Mouse (Mus musculus): ENCODE data around the gene Hcn2. TPM values are rescaled to one million over a fixed set of nuclear protein-coding genes. Genes with fewer than 3 reads are reported as not detected.

The Hcn2 gene
- total RNA-seq, 2 experiments from 2014 or later: 128 to 152 TPM

DNA sequence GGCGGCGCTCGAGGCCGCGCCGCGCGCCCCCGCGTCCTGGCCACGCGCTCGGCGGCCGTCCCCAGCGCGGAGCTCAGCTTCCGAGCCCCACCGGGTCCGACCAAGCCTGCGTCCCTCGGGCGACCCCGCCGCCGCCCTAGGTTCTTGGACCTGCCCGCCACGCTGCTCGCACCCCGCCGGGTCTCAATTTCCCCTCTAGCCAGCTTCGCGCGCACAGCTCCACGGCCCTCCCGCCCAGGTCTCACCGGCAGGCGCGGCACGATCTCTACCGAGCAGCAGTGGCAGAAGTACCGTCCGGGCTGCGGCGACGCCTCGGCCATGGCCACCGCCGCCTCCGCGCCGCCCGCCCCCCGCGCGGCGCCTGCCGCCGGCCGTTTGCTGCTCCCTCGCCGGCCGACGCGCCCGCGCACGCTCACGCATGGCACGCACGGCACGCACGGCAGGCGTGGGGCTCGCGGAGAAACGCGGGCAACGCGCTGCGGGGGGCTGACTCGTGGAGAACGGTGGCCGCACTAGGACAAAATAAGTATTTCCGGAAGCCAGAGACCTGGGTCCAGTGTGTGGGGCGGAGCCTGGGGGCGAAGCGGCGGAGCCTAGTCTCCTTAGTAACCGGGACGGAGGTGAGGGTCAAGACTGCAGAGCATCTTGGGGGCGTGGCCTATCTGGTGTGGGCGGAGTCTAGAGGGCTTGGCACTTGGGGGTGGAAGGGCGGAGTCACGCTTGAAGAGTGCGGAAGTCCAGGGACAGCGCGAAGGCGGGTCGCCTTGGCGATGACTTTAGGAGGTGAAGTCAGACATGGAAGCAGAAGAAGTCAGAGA lies 50.3 kb downstream of the Hcn2 start, which contains the start of gene Rnf126:
Gene Rnf126, minus strand, starts transcription at position 445 of the 818 bp plus-strand sequence.
- intact Hi-C loops (cut with DNase I): loop anchor here (1.0 kb wide), 1 partner anchor 88 kb away; the partner anchor contains the start of gene Ptbp1
- DNase-seq (ENCODE audit: low spot score in 2 of 2): peak; percentile 99

DNA sequence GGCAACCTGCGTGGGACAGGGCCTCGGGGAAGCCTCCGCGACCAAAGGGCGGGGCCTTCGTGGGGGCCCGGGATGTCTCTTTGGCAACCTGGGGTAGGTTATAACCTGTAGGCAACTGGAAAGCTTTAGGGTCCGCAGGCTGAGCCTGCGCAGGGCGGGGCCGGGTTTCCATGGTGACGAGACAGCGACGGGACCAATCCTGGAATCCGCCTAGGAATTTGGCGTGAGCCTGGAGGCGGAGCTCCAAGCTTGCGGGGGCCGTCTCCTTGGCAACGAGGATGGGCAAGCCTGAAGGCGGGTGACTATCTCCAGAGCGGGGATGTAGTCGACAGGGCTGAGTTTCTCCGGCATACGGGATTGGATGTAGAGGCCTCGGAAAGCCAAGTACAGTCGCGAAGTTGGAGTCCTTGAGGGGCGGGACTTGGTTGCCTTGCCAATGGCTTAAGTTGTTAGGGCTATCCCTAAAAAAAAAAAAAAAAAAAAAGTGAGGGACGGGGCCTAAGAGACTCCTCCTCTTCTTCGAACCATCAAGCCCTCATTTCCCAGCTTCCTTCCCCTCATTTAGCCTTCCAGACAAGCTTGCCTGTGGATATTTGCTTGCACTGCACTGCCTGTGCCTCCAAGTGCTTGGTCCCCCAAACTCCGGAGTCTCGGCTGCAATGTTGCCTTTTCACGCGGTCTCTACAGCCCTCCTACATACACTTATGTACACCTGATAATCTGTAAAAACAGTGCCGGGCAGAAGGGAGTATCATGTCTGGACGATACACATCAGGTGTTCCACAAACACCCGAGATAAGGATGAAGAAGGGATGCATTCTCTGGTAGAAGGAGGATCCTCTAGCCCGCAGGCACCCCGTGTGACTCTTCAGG lies 51.2 kb downstream of the Hcn2 start:
- peak; percentile 94 to 95 for DNase-seq (ENCODE audit: low spot score in 2 of 2)
- intact Hi-C loops (cut with DNase I): loop anchor here (1.0 kb wide), 1 partner anchor 87 kb away; the partner anchor contains the start of gene Ptbp1

DNA sequence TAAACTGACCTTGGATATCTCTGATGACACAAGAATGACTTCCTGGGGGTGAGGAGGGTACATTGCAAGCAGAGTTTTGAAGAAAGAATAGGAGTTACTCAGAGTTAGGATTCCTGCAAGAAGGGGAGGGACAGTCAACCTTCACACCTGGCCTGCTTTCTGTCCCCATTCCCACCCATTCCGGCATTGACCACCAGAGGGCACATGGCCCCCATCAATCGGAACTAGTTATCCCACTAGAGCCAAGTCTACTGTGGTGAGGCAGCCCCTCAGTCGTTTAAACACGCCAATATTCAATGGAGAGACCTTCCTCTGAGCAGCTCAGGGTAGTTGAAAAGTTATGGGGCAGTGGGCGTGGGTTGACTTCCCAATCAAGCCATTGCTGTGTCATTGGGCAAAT lies 52.0 kb downstream of the Hcn2 start:
- DNase-seq (ENCODE audit: low spot score in 2 of 2): peak; percentile 58 to 66
- intact Hi-C loops (cut with DNase I): no loop called here

DNA sequence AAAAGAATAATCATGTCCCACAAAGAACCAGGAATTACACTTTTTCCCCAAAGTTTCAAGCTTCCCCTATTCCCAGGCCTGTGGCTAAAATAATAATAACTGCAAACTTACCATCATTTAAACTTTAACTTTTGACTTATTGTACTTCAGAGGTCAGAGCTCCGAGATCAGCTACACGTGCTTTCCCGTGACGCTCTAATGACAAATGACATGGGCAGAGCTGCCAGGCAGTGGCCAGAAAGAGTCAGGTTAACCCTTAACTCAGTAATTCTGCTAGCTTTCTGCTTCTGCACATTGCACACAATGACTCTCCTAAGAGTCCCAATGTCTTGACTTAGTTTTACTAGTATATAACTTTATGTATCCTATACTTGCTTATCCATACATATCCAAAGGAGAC lies 52.9 kb downstream of the Hcn2 start:
- intact Hi-C loops (cut with DNase I): no loop called here

DNA sequence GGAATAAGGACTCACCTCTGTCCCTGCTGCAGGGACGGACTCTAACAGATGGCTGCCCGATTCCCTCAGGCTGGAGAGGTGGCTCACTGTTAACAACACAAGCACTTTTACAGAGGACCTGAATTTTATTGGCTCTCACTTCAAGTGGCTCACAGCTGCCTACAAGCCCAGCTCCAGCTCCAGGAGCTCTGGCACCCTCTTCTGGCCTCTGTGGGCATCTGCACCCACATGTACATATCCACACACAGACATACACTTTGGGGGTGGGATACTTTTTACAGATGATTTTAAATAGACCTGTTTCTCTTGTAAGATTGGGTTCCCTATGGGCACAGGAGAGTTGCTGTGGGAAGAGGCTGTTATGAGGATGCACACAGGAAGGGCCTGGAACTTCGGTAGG lies 55.9 kb downstream of the Hcn2 start:
- no peak for DNase-seq (ENCODE audit: low spot score in 2 of 2)
- intact Hi-C loops (cut with DNase I): no loop called here

More for the DNA sequence above, 52.9 kb downstream of the Hcn2 start:
- DNase-seq (ENCODE audit: low spot score in 2 of 2): no peak

DNA sequence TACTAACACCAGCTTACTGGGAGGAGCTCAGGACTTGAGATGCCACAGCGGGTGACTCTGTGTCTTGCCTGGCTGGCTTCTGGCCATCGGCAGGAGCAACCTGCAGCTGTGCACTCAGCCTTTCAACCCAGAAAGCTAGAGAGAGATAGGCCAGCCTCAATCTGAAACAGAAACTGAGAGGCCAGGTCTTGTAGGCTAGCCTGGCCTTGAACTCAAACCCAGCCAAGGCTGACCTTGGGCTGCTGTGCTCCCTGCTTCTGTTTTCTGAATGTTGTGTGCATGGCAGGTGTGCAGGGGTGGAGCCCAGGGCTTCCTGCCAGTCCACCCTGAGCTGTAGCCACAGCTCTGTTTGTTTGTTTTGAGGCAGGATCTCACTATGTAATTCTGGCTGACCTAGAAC lies 56.8 kb downstream of the Hcn2 start:
- intact Hi-C loops (cut with DNase I): no loop called here
- DNase-seq (ENCODE audit: low spot score in 2 of 2): no peak

DNA sequence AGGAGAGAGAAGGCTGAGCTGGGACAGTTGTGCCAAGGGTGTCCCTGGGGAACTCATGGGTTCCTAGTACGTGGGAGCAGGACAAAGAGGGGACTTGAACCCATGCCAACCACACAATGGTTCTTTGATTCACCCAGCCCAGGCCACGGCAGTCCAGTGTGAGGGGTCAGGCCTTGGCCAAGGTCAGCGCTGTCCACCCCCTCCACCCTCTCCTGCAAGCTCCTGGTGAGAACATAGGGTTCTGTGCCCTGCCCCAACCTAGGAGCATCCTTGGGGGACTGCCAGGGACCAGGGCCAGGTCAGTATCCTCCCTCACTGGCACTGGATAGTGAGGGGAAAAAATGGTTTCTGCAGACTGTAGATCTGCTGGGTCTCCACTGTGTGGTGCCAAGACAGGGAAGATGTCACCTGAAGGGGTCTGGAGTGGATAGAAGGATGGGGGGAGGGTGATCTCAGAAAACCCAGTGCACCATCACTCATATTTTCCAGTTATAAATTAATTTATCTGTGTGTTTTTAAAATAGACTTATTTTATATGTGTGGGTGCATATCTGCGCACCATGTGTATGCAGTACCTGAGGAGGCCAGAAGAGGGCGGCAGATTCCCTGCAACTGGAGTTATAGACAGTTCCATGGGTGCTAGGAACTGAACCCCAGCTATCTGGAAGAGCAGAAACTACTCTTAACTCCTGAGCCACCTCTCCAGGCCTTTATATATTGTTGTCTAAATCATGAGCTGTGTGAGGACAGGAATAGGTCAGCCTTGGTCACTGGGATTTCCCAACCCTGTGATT lies 58.2 kb downstream of the Hcn2 start:
- no peak for DNase-seq (ENCODE audit: low spot score in 2 of 2)
- intact Hi-C loops (cut with DNase I): no loop called here

DNA sequence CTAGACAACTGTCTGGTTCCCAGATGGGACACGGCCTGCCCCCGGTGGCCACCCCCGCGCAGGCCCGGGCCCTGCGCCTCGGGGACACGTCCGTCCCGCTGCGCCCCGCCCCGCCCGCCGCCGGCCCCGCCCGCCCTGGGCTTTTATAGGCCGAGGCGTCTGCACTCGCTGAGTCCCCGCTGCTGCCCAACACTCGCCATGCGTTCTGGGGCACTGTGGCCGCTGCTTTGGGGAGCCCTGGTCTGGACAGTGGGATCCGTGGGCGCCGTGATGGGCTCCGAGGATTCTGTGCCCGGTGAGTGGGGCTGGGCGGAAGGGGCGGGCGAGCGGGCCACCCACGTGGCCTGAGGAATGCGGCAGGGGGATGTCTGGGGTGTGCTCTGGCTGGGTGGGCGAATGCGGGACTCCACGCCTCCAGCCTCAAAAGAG lies 60.7 kb downstream of the Hcn2 start, which contains the start of gene Fstl3:
Gene Fstl3, plus strand, starts transcription at position 170 of the 429 bp plus-strand sequence.
- intact Hi-C loops (cut with DNase I): no loop called here

DNA sequence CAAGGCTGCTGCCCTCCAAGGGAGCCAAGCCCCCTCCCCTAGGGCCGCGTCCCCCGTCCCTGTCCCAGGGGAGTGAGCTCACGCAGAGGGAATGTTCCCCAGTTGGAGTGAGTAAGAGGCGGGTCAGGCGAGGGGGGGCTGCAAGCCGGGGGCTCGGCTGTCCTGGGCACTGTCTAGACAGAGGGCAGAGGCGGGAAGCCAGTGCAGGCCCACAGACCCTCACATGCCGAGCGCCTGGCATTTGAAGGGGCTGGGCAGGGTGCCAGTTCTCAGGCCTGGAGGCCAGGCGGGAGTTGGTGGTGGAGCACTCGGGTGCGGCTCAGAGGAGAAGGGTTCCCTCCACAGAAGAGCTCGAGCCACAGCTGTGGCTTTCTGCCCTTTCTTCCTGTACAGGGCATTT lies 61.6 kb downstream of the Hcn2 start:
- intact Hi-C loops (cut with DNase I): no loop called here
- DNase-seq (ENCODE audit: low spot score in 2 of 2): no peak

More for the DNA sequence above, 60.7 kb downstream of the Hcn2 start, which contains the start of gene Fstl3:
- DNase-seq (ENCODE audit: low spot score in 2 of 2): no peak

DNA sequence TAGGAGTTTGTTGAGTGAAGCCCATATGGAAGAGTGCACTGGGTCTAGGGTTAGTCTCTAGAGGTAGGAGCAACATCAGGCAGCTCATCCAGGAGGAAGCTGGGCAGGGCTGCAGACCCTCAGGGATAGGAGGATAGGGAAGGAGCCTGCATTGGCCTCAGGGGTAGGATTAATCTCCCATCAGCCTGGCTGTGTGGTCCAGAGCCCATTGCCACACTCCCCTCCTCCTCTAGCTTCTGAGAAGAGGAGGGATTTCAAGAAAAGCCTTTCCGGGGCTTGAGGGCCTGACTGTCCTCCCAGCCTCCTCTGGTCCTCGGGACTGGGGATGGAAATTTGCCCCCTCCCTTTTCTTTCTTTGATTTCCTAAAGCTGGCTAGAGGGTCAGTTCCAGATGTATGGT lies 62.8 kb downstream of the Hcn2 start:
- intact Hi-C loops (cut with DNase I): no loop called here
- no peak for DNase-seq (ENCODE audit: low spot score in 2 of 2)

DNA sequence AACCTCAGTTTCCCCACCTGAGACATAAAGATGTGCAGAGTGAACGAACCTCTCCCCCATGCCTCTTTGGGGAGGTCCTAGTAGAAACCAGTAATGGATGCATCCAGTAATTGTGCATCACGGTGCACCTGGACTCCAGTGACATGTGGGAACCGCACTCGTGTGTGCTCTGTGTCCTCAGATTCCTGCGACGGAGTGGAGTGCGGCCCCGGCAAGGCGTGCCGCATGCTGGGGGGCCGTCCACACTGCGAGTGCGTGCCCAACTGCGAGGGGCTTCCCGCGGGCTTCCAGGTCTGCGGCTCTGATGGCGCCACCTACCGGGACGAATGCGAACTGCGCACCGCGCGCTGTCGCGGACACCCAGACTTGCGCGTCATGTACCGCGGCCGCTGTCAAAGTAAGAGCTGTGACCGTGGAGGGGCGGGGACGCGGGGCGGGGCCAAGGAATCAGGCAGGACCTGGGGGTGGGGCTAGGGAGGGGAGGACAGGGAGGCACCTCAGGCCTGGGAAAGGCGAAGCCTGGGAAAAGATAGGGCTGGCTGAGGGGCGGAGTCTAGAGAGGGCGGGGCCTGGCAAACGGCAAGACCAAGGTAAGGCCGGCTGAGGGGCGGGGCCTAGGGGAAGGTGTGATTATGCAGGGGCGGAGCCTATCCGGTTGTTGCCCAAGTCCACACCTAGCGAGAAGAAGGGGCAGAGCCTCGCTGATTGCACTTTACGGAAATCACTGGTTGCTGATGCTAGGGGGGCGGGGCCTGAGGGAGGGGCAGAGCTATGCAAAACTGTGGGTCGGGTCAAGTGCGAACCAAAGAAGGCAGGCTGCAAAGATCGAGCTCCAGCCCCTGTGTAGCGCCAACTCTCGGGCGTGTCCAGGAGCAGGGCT lies 63.6 kb downstream of the Hcn2 start:
- intact Hi-C loops (cut with DNase I): loop anchor here (5.0 kb wide), 1 partner anchor 37 kb away; no protein-coding TSS in a partner anchor
- peak; percentile 94 for DNase-seq (ENCODE audit: low spot score in 2 of 2)

DNA sequence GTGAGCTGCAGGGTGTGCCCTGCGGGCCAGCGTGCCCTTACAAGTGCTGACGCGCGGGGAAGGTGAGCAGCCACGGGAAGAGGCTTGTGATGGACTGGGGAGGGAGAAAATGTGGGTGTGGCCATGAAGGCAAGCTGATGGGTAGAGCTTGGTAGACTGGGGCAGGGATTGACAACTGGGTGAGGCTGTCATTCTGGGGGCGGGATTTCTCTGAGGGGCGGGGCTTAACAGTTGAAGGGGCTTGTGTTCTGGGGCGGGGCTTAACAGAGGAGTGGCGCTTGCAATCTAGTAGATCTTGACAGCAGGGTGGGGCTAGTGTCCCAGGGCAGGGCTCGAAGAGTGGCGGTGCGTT lies 64.2 kb downstream of the Hcn2 start:
- DNase-seq (ENCODE audit: low spot score in 2 of 2): no peak
- intact Hi-C loops (cut with DNase I): loop anchor here (5.0 kb wide), 1 partner anchor 37 kb away; no protein-coding TSS in a partner anchor

DNA sequence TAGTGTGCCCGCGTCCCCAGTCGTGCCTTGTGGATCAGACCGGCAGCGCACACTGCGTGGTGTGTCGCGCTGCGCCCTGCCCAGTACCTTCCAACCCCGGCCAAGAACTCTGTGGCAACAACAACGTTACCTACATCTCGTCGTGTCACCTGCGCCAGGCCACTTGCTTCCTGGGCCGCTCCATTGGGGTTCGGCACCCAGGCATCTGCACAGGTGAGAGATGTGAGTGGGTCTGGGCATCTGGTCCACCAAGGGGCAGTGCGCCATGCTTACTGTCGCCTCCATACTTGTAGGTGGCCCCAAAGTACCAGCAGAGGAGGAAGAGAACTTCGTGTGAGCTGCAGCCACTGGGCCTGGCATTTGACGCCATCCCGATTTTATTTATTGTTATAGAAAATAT lies 64.7 kb downstream of the Hcn2 start:
- no peak for DNase-seq (ENCODE audit: low spot score in 2 of 2)
- intact Hi-C loops (cut with DNase I): loop anchor here (5.0 kb wide), 1 partner anchor 36 kb away; no protein-coding TSS in a partner anchor

DNA sequence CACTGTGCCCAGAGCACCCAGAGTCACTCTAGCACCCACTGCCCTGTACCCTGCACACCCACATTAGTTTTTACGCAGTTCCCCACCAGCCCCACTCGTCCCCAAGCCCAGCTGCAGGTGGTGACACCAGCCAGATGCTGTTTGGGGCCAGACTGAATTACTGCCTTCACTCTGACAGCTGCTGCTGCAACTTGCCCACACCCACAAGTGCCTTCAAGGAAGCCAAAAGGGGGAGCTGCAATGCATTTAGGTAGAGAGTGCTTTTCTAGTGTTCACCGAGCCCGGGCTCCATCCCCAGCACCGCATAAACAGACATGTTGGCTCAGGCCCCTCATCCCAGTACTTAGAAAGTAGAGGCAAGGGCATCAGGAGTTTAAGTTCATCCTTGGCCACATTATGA lies 65.5 kb downstream of the Hcn2 start:
- DNase-seq (ENCODE audit: low spot score in 2 of 2): no peak
- intact Hi-C loops (cut with DNase I): loop anchor here (5.0 kb wide), 1 partner anchor 35 kb away; no protein-coding TSS in a partner anchor

DNA sequence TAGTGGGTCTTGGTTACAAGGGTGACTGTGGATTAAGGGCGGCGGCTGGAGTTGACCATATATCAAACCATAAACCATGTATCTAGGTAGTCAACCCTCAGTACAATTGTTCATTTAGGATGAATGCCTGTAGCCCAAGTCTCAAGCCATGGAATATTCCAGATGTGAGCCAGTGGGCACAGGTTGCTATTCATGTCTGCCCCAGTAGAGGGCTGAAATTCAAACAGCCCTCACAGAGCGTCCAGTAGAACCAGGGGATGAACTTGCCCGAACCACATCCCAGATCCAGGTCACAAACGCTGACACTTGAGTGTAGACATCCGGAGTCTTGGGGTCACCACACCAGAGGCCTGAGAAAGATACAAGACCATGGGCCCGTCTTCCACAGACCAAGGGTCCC lies 66.6 kb downstream of the Hcn2 start:
- no peak for DNase-seq (ENCODE audit: low spot score in 2 of 2)
- intact Hi-C loops (cut with DNase I): loop anchor here (5.0 kb wide), 1 partner anchor 34 kb away; no protein-coding TSS in a partner anchor

DNA sequence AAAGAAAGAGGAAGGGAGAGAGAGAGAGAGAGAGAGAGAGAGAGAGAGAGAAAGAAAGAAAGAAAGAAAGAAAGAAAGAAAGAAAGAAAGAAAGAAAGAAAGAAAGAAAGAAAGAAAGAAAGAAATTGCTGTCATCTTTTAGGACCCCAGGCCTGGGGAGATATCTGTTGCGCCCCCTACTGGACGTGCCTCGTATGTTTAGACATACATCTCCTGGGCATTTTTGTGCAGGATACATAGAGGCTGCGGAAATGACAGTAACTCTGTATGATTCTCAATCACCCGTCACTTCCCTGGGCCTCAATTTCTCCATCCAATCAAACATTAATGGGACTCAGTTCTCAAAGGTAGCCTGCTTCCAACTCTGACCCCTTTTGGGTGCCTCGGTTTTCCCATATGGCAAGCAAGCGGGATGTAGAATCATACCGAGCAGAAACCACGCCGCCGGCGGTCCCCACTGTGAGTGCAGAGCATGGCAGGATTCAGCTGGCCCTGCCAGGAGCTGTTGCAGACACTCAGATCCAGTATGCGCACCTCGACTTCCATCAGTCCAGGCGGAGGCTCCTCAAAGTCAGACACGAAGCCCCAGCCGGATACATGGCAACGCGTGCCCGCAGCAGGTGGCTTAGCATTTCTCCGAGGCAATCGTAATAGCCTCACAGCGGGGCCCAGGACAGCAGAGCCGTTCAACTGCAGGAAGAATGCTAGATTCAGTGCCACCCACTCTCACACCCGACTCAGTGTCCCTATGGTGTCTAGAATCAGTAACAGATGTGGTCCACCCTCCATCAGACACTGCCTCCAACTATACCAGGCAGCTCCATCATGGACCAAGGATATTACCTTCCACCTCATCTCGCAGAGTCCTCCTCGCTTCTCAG lies 67.7 kb downstream of the Hcn2 start:
- intact Hi-C loops (cut with DNase I): loop anchor here (5.0 kb wide), 1 partner anchor 33 kb away; no protein-coding TSS in a partner anchor
- DNase-seq (ENCODE audit: low spot score in 2 of 2): no peak

All from left cerebral cortex, postnatal 36 days (tissue).